Mouse (Mus musculus) urinary bladder, postnatal 36 days (tissue): Measurements from ENCODE around the gene Golm1.
A peak's percentile ranks its signal among the peaks of the same experiment; 100 is the strongest.

ENCODE experiments used
- DNase-seq, 2 experiments: peaks; one replicate each; pipeline ENCODE4 v3.0.0; 2022; ENCODE audit warnings: low spot score in 2 of 2, mixed read lengths in 1 of 2

Golm1 gene

GRCm38 (mm10) chr13:59676316-59677229 is 962 bp upstream of the Golm1 start:
- no peak for DNase-seq

- DNase-seq, result no peak
Observed at GRCm38 (mm10) chr13:59674761-59675150, 855 bp downstream of the Golm1 start.

- no peak for DNase-seq
Observed at GRCm38 (mm10) chr13:59674215-59674614, 1.4 kb downstream of the Golm1 start.

DNA sequence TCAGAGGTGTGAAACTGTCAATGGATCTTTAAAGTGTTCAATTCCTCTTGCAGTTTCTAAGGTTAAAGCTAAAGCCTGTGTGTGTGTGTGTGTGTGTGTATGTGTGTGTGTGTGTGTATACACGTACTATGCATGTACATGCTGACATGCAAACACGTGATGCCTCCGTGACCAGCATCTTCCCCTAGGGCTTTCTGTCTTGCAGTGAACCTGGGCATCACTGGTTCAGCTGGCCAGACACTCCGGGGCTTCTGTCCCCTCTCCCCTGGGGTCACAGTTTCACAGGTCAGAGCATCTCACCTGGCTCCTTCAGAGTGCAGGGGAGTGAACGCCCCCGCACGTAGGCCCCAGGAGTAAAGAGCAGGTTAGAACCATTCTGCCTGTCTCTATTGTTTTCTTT is 2.0 kb downstream of the Golm1 start:
- DNase-seq, result no peak

GRCm38 (mm10) chr13:59672248-59672647 is 3.4 kb downstream of the Golm1 start:
- DNase-seq, result no peak

GRCm38 (mm10) chr13:59671521-59671920 is 4.1 kb downstream of the Golm1 start:
- no peak for DNase-seq

DNA sequence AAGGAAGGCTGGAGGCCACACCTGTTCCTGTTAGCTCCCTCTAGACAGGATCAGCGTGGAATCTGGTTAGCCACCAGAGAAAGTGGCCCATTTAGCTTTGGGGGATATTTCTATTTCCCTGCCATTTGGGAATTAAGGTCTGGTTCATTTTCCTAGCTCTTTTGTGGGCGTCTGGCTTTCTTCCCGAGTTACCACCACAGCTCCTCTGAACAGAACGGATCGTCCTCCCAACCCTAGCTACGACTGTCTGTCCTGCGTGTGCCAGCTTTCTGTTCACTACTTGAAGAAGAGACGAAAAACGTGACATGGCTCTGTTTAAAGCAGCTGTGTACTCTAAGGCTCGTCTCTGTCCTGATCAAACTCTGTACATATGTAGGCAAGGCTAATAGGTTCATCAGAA is 5.7 kb downstream of the Golm1 start:
- DNase-seq, result no peak

DNA sequence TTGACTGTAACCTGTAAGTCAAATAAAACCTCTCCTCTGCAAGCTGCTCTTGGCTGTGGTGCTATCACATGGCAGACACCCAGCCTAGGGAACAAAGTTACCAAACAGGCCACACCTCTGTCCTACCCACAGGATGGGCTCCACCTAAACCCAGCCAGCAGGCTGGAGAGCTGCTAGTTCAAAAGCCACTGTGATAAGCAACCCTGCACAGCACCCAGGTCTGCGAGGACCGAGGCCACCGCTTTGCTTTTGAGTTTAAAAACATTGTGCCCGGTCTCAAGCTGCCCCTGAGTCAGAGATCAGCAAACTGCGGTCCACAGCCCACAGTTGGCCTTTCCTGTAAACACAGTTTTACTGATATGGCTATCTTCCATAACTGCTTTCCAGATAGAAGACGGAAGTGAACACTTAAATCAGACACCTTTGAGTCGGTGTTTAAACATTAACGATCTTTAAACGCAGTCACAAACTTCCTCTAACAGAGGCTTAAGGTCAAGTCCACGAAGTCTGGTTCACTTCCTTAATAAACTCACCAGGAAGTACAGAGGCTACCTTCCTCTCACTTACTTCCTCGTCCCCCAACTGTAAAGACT is 7.0 kb downstream of the Golm1 start:
- peak; percentile 45 to 47 for DNase-seq

DNA sequence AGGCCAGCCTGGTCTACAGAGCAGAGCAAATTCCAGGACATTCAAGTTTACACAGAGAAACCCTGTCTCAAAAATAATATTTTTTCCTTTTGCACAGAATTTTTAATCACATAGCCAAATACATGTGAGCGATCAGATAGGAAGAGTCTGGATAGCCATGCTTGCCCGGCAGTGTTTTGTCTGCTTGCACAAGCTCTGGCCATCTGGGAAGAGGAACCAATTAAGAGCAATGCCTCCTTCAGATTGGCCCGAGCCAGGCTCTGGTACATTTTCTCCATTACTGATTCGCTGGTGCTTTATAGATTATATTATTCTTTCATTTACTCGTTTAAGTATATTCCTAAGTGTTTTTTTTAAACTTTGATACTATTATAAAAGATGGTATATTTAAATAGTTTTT is 7.8 kb downstream of the Golm1 start:
- no peak for DNase-seq

- no peak for DNase-seq
Observed at GRCm38 (mm10) chr13:59663939-59664712, 11.5 kb downstream of the Golm1 start.

GRCm38 (mm10) chr13:59661966-59662365 is 13.6 kb downstream of the Golm1 start:
- DNase-seq, result no peak

DNA sequence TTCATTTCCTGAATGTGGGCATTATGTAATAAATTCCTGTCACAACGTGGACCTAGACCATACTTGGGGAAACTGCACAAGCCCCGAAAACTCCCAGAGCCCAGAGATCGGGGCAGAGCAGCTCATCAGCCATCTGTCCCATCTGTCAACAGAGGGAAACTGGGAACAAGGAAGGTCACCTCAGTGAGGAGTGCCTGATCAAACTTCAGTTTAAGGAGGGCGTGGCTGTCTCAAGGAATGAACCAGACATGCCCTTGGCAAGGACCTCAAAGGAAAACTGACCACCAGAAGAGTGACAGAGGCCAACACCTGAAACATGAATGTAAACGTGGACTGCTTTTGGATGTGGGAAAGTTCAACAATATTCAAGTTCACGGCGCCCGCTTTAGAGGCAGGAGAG is 14.2 kb downstream of the Golm1 start:
- no peak for DNase-seq

GRCm38 (mm10) chr13:59660371-59660770 is 15.2 kb downstream of the Golm1 start:
- no peak for DNase-seq

GRCm38 (mm10) chr13:59657781-59658180 is 17.8 kb downstream of the Golm1 start:
- DNase-seq, result no peak

GRCm38 (mm10) chr13:59656975-59657388 is 18.6 kb downstream of the Golm1 start:
- no peak for DNase-seq

DNA sequence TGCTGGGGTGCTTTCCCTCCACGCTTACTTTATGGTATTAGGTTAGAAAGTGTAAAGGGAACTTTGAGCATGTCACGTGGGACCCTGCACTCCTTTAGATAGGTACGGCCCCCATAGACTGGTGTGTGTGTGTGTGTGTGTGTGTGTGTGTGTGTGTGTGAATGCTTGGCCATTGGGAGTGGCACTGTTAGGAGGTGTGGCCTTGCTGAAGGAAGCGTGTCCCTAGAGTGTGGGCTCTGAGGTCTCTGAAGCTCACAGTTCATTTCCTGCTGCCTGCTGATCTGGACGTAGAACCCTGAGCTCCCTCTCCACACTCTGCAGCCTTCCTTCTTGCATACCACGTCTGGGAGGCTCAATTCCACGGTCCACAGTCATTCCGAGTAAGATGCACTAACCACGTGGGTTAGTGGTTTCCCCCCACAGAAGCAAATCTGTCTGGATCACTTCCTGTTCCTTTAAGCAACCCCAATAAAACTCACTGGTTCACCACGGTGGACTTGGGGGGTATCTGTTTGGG is 19.2 kb downstream of the Golm1 start:
- no peak for DNase-seq

GRCm38 (mm10) chr13:59655718-59656315 is 19.8 kb downstream of the Golm1 start:
- DNase-seq, result no peak

DNA sequence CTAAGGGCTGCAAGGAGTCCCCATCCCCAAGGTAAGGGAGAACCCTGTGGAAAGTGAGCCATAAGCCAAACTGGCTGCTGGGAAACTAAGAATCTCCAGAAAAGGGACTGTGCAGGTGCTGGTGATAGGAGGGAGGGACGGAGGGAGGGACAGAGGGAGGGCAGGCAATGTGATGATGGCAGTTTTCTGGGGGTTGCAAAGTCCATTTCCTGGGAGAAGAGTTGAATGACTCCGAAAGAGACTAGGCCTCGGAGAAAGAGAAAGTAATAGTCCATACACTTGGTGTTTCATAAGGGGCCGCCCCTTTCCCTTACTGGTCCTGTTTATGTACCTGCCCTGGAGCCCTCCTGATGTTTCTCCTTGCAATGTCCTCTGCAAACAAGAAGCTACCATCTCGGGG is 21.1 kb downstream of the Golm1 start:
- DNase-seq, result no peak

- DNase-seq, result no peak
Observed at GRCm38 (mm10) chr13:59653136-59653535, 22.5 kb downstream of the Golm1 start.

DNA sequence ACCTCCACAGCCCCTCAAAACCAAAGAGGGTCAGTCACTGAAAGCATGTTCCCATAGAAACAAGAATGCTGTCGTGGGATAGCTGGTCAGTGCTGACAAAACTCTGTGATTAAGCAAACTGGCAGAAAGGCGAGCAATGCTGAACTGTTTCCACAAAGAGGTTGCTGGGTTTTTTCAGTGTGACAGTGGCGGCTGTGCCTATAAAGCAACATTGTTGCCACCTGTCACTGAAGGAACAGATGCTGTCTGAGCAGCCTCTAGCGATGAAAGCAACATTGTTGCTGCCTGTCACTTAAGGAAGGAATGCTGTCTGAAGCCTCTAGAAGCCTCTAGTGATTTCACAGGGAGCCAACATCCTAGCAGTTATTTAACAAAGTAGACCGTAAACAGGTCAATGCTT is 23.0 kb downstream of the Golm1 start:
- DNase-seq, result no peak

- no peak for DNase-seq
Observed at GRCm38 (mm10) chr13:59649781-59650180, 25.8 kb downstream of the Golm1 start.

- no peak for DNase-seq
Observed at GRCm38 (mm10) chr13:59648598-59648997, 27.0 kb downstream of the Golm1 start.
